Mouse (Mus musculus) hindbrain, postnatal 0 days (tissue): ENCODE results near the gene Robo3. TPM values are rescaled to one million over a fixed set of nuclear protein-coding genes. Genes with fewer than 3 reads are reported as not detected.
A peak's percentile ranks its signal among the peaks of the same experiment; 100 is the strongest.

Experiments used
- ATAC-seq: fragments of 200-750 bp; cut with Nextera tagmentation; 2 replicates; pipeline ENCODE4 v1.8.0; 2017; ENCODE audit warnings: mild to moderate bottlenecking, moderate TSS enrichment, moderate library complexity
- DNase-seq: peaks from one replicate; pipeline ENCODE4 v3.0.0-alpha.2; 2015; ENCODE audit warnings: low spot score
- H3K27ac ChIP-seq: fragments of 300-500 bp; sonication (generic); 2 replicates; pipeline ENCODE4 v1.5.1; 2014; ENCODE audit warnings: mild to moderate bottlenecking
- H3K27me3 ChIP-seq: fragments of 300-500 bp; sonication (generic); 2 replicates; pipeline ENCODE4 v1.6.1; 2014; ENCODE audit warnings: low read length, mixed read lengths; ENCODE audit not compliant: insufficient read depth
- H3K36me3 ChIP-seq: fragments of 300-500 bp; sonication (generic); 2 replicates; pipeline ENCODE4 v1.6.1; 2014; ENCODE audit warnings: low read length, mixed read lengths; ENCODE audit not compliant: insufficient read depth
- H3K4me1 ChIP-seq: fragments of 300-500 bp; sonication (generic); 2 replicates; pipeline ENCODE4 v1.6.1; 2014; ENCODE audit warnings: antibody characterized with exemption, low read length, mixed read lengths; ENCODE audit not compliant: insufficient read depth
- H3K4me2 ChIP-seq: fragments of 300-500 bp; sonication (generic); 2 replicates; pipeline ENCODE4 v1.6.1; 2014; ENCODE audit warnings: low read depth, mild to moderate bottlenecking, low read length, moderate library complexity, mixed read lengths
- H3K4me3 ChIP-seq: fragments of 300-500 bp; sonication (generic); 2 replicates; pipeline ENCODE4 v1.5.1; 2014; ENCODE audit warnings: low read length
- H3K9ac ChIP-seq: fragments of 300-500 bp; sonication (generic); replicated peaks from 2 replicates; pipeline ENCODE4 v1.6.1; 2014; ENCODE audit warnings: mild to moderate bottlenecking, low read length, moderate library complexity, mixed read lengths
- H3K9me3 ChIP-seq: fragments of 300-500 bp; sonication (generic); 2 replicates; pipeline ENCODE4 v1.6.1; 2016; ENCODE audit warnings: low read length, mixed read lengths
- CTCF ChIP-seq: IDR thresholded peaks from 2 replicates; pipeline ENCODE4 v1.5.1; 2016; ENCODE audit warnings: antibody characterized with exemption, control low read depth, low read depth
- WGBS: fragments of 180-500 bp; shearing (Covaris S2); extraction: QIAGEN DNeasy Blood & Tissue Kit; methylation state at CpG from one replicate; pipeline ENCODE4 v1.1.7; 2014; 5-methylcytosine and 5-hydroxymethylcytosine counted together
- polyA plus RNA-seq: library from polyadenylated mRNA; unstranded; fragments of >200 nt; fragmentation: Nextera tagmentation; extraction: Ambion mirVana; gene quantifications from 2 replicates; pipeline ENCODE4 v1.2.1, GENCODE M21; 2015
- total RNA-seq: library from RNA; depleted of rRNA; stranded (reverse); fragments of >200 nt; gene quantifications from 2 replicates; pipeline ENCODE4 v1.2.3, GENCODE M21; 2014

Gene Robo3
- total and polyA plus RNA-seq, 2 experiments from 2014 or later, result 1.6 to 2.8 TPM

DNA sequence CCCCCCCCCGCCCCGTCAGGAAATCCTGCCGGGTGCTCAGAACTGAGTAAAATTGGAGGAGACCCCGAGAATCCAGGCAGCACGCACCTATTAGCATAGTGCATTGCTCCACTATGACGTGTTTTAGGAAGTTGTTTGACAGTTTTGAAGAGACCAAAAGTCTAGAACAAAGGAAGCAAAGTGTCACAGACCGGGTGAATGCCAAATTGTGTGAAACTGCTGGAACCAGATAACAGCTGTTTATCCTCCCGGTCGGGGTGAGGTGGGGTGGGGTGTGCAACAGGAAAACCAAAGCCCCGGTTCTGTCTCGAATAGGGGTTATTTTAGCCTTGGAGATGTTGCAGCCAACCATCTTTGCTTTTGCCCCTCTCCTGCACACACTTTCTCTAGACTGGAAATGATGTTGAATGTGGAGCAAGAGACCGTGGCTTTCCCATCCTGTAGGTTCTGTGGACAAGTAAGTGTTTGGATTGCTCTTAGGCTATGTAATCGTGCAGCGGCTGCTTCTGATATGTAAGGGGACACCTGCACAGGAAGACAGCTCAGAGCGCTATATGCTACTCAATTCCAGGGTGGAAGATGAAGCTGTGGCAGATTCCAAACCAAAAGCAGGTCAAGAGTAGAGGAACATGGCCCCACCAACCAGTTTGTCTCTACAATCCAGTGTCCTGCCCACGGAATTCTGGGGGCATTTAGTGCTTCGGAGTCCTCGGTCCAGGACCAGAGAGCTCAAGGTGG, 946 bp upstream of the Robo3 start:
- Histone ChIP-seq H3K4me3 (0 out of 2 replicates have a peak overlapping the region, but pooled peaks have one; percentile 37), H3K9ac (no peak overlapping the region)
- DNase-seq, result no peak

DNA sequence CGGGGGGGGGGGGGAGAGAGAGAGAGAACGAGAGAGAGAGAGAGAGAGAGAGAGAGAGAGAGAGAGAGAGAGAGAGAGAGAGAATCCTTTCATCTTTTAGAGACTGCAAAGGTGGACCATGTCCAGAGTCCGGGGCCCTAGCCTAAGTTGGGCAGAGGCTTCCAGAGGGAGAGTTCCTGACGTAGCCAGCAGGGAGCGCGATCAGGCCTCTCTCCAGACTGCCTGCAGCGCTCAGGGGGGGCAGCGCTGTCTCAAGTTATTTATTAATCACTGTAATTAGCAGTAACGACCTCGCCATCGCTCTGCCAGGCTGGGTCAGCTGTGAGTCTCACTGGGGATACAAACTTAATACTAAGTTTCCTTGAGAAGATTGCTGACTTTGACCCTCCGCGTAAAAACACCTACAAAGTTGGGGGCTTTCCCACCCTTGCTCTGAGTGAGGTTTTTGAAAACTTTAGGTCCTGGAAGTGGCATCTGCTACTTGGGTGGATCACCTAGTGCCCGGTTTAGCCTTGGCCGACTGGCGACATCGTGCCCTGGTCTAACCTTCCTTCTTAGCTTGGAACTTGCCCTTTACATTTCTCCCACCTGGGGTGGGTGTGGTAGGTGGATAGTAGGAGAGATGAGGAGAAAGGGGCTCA, 900 bp downstream of the Robo3 start:
- 0 out of 2 replicates have a peak, but pooled peaks have one; percentile 33 for ATAC-seq

More for the DNA sequence above, 946 bp upstream of the Robo3 start:
- no peaks in the 10 kb centered on the region for H3K9me3 ChIP-seq
- peak overlapping the region; percentile 73 for H3K4me2 ChIP-seq
- H3K4me1 ChIP-seq, result no peaks in the 10 kb centered on the region; the same call in 1 of the 2 replicates
- no peak overlapping the region for H3K27ac ChIP-seq
- H3K36me3 ChIP-seq, result no peaks in the 10 kb centered on the region
- WGBS, result 4% methylated on average over 18 of the region's 18 CpGs
- peaks cover 54% of the 10 kb centered on the region for H3K27me3 ChIP-seq
- no peak for ATAC-seq
- TF ChIP-seq CTCF, result no peak

DNA sequence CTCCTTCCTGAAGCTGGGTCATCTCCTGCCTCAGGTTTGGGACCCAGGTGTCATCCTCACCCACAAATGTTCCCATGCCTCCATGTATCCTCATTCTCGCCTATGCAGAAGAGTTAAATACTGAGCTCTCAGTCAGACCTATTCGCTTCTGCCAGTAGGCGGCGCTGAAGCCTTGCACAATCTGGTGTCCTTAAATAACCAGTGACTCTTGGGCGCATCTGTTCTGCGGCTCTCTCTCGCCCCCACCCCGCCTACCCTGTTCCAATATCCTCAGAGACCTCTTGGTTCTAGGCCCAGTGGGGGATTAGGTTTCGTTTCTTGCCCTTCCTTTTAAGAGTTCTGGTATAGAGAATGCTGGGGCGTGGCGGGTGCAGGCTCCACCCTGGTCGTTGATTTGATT, 2.5 kb downstream of the Robo3 start:
- Histone ChIP-seq H3K27me3 (peaks cover 51% of the 10 kb centered on the region), H3K4me1 (no peaks in the 10 kb centered on the region; the same call in 1 of the 2 replicates), H3K4me3 (peak overlapping the region; percentile 23; the same call in 1 of the 2 replicates)

More for the DNA sequence above, 900 bp downstream of the Robo3 start:
- Histone ChIP-seq H3K27ac (no peak overlapping the region), H3K27me3 (peaks cover 56% of the 10 kb centered on the region), H3K9me3 (no peaks in the 10 kb centered on the region), H3K36me3 (no peaks in the 10 kb centered on the region), H3K4me3 (peak overlapping the region; percentile 37), H3K4me2 (peak overlapping the region; percentile 73), H3K9ac (no peak overlapping the region), H3K4me1 (no peaks in the 10 kb centered on the region; the same call in 1 of the 2 replicates)
- under 1% methylated on average over 16 of the region's 17 CpGs for WGBS
- TF ChIP-seq CTCF, result peak; percentile 66
- peak; percentile 62 for DNase-seq

DNA sequence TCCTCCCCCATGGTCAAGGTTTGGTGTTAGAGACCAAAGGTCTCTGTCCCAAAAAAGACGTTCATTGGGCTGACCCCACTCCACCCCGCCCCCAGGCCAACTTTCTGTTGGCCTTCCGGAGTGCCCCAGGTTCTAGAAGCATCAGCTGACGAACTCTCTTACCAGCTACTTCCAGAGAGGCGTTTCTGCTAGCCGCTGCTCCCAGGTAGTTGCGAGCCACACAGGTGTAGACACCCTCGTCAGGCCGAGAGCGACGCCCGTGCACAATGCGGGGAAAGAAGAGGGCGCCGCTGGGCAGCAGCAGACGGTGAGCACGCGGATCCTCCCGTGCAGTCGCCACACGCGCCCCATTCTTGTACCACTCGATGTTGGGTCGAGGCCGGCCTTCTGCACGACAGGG, 3.7 kb downstream of the Robo3 start:
- Histone ChIP-seq H3K4me1 (no peaks in the 10 kb centered on the region; the same call in 1 of the 2 replicates), H3K9me3 (no peaks in the 10 kb centered on the region), H3K27ac (no peak overlapping the region), H3K4me2 (peak overlapping the region; percentile 13; the same call in 1 of the 2 replicates), H3K4me3 (0 out of 2 replicates have a peak overlapping the region, but pooled peaks have one; percentile 6), H3K36me3 (no peaks in the 10 kb centered on the region), H3K27me3 (peaks cover 41% of the 10 kb centered on the region), H3K9ac (no peak overlapping the region)
- TF ChIP-seq CTCF, result no peak
- ATAC-seq (no peak), DNase-seq (no peak)
- WGBS, result 15% methylated on average over 26 of the region's 26 CpGs

More for the DNA sequence above, 2.5 kb downstream of the Robo3 start:
- peak overlapping the region; percentile 38 for H3K4me2 ChIP-seq
- peak; percentile 97 for DNase-seq
- no peaks in the 10 kb centered on the region for H3K9me3 ChIP-seq
- TF ChIP-seq CTCF, result peak; percentile 95
- peak; percentile 88 for ATAC-seq
- H3K9ac ChIP-seq, result no peak overlapping the region
- H3K27ac ChIP-seq, result no peak overlapping the region
- no peaks in the 10 kb centered on the region for H3K36me3 ChIP-seq
- WGBS, result 1% methylated on average over 12 of the region's 12 CpGs

DNA sequence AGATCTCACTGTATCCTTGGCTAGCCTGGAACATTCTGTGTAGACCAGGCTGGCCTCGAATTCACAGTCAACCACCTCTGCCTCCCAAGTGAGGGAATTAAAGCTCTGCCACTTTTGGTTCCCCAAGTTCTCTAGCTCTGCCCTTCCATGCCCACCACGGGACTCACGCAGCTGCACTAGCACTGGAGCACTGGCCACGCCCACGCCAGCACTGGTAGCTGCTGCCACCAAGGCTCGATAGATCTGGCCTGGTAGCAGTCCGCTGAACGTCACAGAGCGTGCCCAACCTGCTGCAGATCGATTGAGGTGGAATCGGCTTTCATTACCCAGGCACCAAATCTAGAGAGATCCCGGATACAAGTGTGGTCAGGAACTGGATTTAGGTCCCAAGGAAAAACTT, 11.8 kb downstream of the Robo3 start:
- H3K4me3 ChIP-seq, result peak overlapping the region; percentile 32
- H3K4me1 ChIP-seq, result no peaks in the 10 kb centered on the region
- 23% methylated on average over 12 of the region's 12 CpGs for WGBS
- no peak for TF ChIP-seq CTCF
- no peaks in the 10 kb centered on the region for H3K27me3 ChIP-seq
- DNase-seq (peak; percentile 53), ATAC-seq (peak; percentile 66)
- H3K9ac ChIP-seq, result 0 out of 2 replicates have a peak overlapping the region, but pooled peaks have one; percentile 33
- H3K4me2 ChIP-seq, result peak overlapping the region; percentile 57
- H3K36me3 ChIP-seq, result no peaks in the 10 kb centered on the region
- no peaks in the 10 kb centered on the region for H3K9me3 ChIP-seq
- no peak overlapping the region for H3K27ac ChIP-seq

DNA sequence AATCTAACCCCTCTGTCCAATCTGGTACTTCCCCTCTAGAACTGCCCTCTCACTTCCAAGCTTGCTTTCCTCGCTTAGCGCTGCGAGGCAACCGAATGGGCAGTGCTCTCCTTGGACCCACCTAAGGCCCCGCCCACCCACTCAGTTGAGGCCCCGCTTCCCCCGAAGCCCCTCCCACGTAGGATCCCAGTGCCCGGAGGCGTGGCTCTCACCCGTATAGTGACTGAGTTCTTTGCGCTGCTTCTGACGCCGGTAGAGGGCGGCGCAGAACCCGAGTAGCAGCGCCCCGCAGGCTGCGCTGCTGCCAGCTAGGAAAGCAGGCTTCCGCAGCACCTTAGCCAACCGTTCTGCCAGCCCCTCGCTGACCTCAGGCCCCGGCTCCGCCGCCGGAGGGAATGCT, 12.4 kb downstream of the Robo3 start:
- Histone ChIP-seq H3K27me3 (no peaks in the 10 kb centered on the region), H3K9me3 (no peaks in the 10 kb centered on the region), H3K27ac (no peak overlapping the region), H3K36me3 (no peaks in the 10 kb centered on the region), H3K9ac (0 out of 2 replicates have a peak overlapping the region, but pooled peaks have one; percentile 33), H3K4me1 (no peaks in the 10 kb centered on the region), H3K4me2 (peak overlapping the region; percentile 57), H3K4me3 (peak overlapping the region; percentile 32)
- DNase-seq (peak; percentile 94), ATAC-seq (peak; percentile 93)
- TF ChIP-seq CTCF, result peak; percentile 75
- 0% methylated on average over 27 of the region's 27 CpGs for WGBS
